Mouse (Mus musculus) c-Kit-positive CD71-negative TER-119-negative erythroid progenitor cells, embryonic 14.5 days (primary cell): ENCODE data around the gene Gm21954.

ENCODE experiments used
- DNase-seq: peaks from one replicate; pipeline ENCODE4 v3.0.0-alpha.2; 2013; ENCODE audit warnings: low read depth

Gm21954 gene

GRCm38 (mm10) chr3:55462904-55463668 lies 8.9 kb downstream of the Gm21954 start:
- no peak for DNase-seq

DNA sequence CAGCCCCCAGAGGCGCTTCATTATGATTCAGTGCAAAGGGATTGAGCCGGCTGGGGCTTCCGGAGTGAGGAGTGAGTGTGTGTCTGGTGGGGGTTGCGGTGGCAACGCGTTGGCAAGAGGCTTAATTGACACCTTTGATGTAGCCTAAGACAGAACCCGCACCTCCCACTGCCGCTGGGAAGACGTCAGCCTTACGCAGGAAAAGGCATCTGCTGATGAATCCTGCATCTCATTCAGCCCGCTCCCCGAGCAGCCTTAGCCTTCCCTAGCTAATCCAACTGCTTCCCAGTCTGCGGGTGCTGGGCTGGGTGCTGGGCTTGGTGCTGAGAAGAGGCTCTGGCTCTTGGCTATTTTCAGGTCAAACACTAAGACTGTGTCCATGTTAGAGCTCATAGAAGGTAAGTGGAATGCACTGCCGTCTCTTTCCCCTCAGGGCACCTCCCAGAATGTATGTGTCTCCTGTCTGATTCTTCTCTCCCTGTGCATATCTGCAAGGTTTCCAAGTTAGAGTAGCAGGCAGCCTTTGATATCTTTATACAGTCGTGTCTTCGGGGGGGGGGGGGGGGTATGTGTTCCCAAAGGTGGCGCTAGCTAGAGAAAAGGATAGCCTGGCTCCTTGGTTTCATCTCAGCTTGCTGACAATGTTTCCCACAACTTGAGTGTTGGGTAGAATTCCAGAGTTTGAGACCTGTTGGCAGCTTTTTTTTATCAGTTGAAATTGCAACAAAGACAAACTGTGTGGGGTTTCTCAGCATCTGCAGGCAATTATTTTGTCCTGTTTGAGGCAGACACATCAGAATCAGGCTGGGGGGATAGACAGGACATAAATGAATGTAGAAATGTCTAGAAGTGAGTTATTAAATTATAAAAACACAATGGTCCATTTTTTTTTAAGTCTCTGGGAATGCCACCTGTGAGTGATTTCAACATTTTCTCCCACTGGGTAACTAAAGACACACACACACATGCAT lies 10.0 kb downstream of the Gm21954 start:
- DNase-seq: peak; percentile 12

DNA sequence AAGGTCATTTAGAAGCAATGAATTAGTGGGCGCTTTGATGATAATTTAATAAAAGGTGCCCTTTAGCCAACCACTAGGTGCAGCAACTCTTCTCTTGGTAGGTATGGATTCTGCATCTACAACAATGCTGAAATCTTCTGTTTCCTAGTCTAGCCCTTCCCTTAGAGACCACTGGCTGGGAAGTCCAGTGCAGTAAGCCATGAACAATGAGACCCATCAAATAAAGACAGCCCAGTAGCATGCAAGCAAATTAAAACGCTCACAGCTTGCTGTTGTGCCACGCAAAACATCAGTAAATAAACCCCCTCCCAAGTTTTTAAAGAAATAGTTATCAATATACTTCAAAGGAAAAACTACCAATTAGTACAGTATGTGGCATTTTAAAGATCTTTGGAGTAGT lies 10.9 kb downstream of the Gm21954 start:
- DNase-seq: no peak

DNA sequence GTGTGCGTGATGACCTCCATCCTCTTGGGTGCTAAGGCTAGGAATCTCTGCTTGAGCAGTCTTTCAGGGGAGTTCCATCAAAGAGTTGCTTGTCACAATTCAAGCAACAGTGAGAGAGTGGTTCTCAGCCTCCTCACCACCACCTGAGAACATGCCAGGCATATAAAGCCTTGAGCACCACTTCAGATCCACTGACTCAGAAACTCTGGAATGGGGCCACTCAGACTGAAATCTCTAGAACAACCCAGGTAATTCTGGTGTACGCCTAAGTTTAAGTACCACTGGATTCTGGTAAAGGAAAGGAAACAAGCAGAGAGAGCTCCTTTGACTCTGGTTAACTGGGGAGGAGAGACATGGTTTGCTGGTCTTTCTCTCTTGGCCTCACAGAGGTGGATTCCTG lies 19.5 kb downstream of the Gm21954 start:
- DNase-seq: no peak

GRCm38 (mm10) chr3:55451877-55452276 lies 20.1 kb downstream of the Gm21954 start:
- DNase-seq: no peak

DNA sequence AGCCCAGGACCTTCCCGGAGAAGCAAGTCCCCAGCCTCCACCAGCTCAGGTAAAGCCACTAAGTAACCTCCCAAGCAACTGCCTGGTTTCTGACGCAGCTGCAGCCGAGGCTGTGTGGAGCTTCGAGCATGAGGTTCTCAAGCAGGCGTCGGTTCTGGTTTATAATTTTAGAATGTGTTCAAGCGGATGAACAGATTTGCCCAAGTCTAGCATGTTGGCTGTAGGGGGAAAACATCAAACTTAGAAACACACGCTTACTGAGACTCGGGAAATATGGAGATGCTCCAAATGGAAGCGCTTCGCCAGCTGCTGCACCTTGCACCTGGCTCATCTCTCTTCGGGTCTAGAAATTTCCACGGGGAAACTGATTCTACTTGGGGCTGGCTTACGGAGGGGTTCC lies 21.0 kb downstream of the Gm21954 start:
- no peak for DNase-seq

GRCm38 (mm10) chr3:55449148-55449547 lies 22.9 kb downstream of the Gm21954 start:
- DNase-seq: no peak

- DNase-seq: no peak
These were observed 24.2 kb downstream of the Gm21954 start for GRCm38 (mm10) chr3:55447486-55448460.

DNA sequence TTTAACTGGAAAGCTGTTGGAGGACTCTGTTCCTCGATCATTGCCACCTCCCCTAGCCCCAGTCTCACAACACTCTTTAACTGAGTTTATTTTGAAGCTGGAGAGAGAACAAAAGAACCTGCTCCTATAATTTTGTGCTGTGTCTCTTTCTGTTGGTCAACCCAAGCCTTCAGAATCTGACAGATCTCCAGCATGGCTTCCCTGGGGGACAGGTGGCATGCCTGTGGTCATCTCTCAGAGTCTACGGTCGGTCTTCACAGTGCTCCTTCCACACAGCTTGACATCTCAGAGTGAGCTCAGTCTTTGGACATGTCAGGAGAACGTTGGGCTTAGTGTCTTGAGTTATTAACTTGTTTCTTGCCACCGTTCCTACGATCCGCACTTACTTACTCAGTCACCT lies 25.3 kb downstream of the Gm21954 start:
- no peak for DNase-seq

- DNase-seq: no peak
These were observed 28.3 kb downstream of the Gm21954 start for GRCm38 (mm10) chr3:55443725-55444124.

- DNase-seq: no peak
These were observed 28.7 kb downstream of the Gm21954 start for GRCm38 (mm10) chr3:55443271-55443670.

DNA sequence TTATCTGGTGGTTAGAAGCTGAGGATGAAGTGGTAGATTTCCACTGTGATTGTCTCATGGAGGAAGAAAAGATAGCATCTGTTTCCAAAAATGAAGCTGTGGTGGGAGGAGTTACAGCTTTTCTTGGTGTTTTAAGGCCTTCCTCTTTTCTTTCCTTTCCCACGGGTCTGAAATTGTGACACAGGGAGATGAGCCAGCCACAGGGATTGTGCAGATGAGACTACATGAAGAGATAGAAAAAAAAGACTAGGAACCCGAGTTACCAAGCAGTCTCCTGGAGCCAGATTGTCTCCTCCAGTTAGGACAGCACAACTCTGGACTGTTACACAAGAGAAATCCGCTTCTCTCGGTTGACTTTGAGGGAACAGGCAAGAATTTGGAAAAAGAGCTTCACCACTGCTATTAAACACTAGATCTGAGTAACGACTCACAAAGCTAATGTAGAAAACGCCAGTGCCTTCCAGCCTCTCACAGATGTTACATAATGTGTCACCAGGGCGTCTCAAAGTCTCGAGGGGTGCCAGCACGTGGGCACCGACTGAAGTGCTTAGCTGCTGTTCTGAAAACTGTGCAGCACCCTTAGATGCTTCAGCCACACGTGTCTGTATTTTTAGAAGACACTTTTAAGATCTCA lies 29.9 kb downstream of the Gm21954 start:
- no peak for DNase-seq

GRCm38 (mm10) chr3:55440342-55440741 lies 31.7 kb downstream of the Gm21954 start:
- no peak for DNase-seq

- no peak for DNase-seq
These were observed 33.1 kb downstream of the Gm21954 start for GRCm38 (mm10) chr3:55438824-55439446.

GRCm38 (mm10) chr3:55434276-55434675 lies 37.7 kb downstream of the Gm21954 start:
- no peak for DNase-seq

DNA sequence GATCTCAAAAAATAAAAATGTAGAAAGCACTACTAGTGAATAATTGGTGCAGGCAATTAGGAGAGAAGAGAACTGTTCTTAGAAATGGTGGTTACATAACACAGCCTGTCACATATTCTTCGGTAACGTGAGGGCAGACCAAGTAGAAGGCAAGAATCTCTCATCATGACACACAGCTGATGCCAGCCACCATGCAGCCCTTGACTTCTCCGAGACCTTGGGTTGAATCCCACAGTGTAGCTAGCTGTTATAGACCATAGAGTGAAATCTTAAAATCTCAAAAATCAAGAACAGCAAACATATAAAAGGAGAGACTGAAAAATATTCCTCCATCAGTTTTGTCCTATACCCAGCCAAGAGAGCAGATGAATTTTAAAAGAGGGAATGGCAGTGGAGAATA lies 40.8 kb downstream of the Gm21954 start:
- no peak for DNase-seq

DNA sequence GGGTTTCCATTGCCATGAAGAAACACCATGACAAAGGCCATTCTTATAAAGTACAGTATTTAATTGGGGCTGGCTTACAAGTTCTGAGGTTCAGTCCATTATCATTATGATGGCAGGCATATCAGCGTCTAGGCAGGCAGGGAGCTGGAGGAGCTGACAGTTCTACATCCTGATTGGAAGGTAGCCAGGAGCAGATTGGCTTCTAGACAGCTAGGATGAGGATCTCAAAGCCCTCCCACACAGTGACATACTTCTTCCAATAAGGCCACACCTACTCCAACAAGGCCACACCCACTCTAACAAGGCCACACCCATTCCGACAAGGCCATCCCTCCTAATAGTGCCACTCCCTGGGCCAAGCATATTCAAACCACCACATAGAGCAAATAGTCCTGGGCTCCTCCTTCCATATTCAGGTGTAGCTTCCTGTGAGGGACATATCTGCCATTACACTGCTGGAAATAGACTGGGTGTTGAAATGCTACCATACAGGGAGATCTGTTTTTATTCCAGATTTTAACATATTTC lies 41.9 kb downstream of the Gm21954 start:
- DNase-seq: no peak

DNA sequence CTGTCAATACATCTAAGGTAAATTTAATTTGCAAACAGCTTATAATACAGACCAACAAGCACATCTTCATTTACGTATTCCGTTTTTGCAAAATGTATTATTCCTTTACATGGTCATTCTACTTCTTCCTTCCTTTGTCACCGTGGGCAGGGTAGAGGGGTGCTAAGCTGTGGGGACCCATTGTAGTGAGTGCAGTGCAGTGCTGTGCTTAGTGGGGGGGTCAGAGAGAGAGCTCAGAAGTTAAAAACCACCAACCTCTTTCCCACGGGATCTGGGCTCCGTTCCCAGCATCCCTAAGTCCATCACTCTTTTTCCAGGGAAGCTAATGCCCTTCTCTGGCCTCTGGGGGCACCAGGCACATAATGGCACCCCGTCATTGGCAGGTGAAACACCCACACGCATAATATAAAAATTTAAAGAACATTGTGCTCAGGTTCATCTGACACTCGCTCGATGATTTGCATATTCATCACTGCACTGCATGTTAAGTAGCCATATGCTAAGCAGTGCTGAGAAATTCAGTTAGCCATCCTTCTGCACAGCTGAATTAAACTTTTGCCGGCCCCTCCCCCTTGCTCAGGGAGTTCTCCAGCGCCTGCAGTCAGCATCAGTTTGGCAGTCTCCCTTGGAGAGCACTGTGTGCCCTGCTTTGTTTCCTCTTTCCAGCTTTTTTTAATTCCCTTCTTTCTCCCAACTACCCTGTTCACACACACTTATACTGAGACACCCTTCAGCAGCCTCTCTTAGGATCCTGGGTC lies 48.2 kb downstream of the Gm21954 start:
- no peak for DNase-seq

DNA sequence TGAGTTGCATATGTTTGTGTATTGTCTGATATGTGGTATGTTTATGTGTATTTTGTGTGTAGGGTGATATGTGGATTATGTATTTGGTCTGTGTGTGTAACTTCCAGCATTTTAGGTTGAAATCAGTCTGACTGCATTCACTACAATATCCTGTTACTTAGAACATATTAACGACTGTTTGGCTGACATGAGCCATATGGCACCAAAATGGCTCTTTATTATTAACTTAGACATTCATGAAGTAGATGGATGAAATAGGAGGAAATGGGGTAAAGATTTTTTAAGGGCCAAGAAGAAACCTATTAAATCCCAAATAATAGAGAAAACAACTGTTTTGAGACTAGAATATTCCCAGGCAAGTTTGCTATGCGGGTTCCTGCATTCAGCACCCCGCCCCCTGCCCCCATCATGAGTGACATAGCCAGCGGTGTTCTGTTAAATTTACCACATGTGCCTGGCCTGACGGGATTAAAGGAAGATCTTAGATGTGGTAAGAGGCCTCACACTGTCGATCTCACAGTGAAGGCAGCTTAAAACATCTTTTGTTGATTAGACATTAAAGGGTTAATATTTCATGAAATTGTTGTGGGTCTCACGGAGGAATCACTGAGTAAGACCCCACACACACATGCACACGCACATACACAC lies 51.5 kb downstream of the Gm21954 start:
- no peak for DNase-seq
